Mouse (Mus musculus): ENCODE results near the gene Fut4. TPM values are rescaled to one million over a fixed set of nuclear protein-coding genes. Genes with fewer than 3 reads are reported as not detected.
"Not testable (repeated sequence)": the region's sequence is repeated elsewhere in the genome, so short reads cannot be mapped to it uniquely, and the experiment has no call there.

Fut4 gene
- polyA plus RNA-seq, 1 experiment from 2014 or later, result 6.6 TPM

- no peak overlapping the region for H3K4me2 ChIP-seq
- WGBS, result 80% methylated on average over 5 of the region's 5 CpGs
- no peaks in the 10 kb centered on the region for H3K27me3 ChIP-seq (replicated peaks)
- H3K9ac ChIP-seq, result no peak overlapping the region
- H3K27ac ChIP-seq, result no peak overlapping the region
- peaks cover 5% of the 10 kb centered on the region; the same call in 1 of the 2 replicates for H3K4me1 ChIP-seq
- no peak overlapping the region for H3K4me3 ChIP-seq (replicated peaks)
- ATAC-seq (ENCODE audit: insufficient read depth, low FRiP score, low read depth), result no peak
- no peaks in the 10 kb centered on the region for H3K36me3 ChIP-seq
- H3K9me3 ChIP-seq, result no peaks in the 10 kb centered on the region
Observed at GRCm38 (mm10) chr9:14721610-14722009, 30.6 kb downstream of the Fut4 start.

DNA sequence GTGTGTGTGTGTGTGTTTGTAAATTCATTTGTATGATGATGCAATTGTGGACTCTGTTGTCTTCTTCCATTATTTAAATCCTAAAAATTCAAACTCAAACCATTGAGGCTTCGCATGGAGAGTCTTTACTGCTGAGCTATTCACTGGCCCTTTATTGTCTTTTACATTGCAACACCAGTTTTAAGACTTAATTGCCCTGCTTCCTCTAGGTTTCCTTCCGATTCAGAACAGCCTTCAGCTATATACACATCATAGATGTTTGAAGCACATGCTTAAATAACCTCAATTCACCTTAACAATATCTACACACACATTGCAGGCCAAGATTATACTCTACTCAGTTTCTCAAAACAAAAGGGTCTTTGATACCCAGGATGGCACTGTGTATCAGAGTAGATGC is 31.8 kb downstream of the Fut4 start:
- H3K4me3 ChIP-seq (replicated peaks), result no peak overlapping the region
- H3K9me3 ChIP-seq, result no peaks in the 10 kb centered on the region
- no peaks in the 10 kb centered on the region for H3K36me3 ChIP-seq
- H3K27me3 ChIP-seq (replicated peaks), result no peaks in the 10 kb centered on the region
- no peak overlapping the region for H3K4me2 ChIP-seq
- ATAC-seq (ENCODE audit: insufficient read depth, low FRiP score, low read depth), result no peak
- peaks cover 5% of the 10 kb centered on the region; the same call in 1 of the 2 replicates for H3K4me1 ChIP-seq
- WGBS, result 73% methylated on average over 2 of the region's 2 CpGs
- H3K27ac ChIP-seq, result no peak overlapping the region
- no peak overlapping the region for H3K9ac ChIP-seq

- Histone ChIP-seq H3K4me1 (peaks cover 5% of the 10 kb centered on the region; the same call in 1 of the 2 replicates), H3K27ac (0 out of 2 replicates have a peak overlapping the region, but pooled peaks have one; percentile 11), H3K4me3 (replicated peaks) (no peak overlapping the region), H3K9me3 (no peaks in the 10 kb centered on the region), H3K27me3 (replicated peaks) (no peaks in the 10 kb centered on the region), H3K36me3 (no peaks in the 10 kb centered on the region), H3K9ac (no peak overlapping the region), H3K4me2 (peak overlapping the region; percentile 27)
- ATAC-seq (ENCODE audit: insufficient read depth, low FRiP score, low read depth), result 0 out of 2 replicates have a peak, but pooled peaks have one; percentile 10
Observed at GRCm38 (mm10) chr9:14718332-14718691, 33.9 kb downstream of the Fut4 start.

DNA sequence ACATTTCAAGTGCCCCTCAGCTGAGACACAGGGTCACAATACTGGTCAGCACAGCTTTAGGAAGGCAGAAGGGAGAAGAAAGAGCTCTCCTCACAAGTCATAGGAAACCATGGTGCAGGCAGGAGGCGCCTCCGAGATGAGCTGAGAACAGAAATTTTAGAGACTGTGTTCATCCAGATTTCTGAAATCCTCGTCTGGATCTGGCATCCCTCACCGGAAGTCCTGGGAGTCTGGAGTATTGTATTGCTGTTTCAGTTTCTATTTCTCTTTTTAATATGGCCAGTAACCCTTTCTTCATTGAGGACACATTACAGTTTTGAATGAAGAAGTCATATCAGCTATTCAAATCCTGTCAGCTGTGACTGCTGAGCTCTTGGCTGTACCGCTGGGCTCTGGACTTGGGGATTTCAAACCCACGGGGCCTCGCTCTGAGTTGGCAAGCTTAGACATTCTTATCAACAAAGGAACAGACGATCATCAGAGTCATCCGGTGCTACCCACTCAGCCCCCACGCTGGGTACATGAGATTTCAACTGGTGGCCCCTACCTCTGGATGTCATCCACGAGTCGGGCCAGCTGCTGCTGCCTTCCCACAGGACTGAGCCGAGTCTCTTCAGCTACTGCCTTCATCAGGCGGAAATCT is 34.4 kb downstream of the Fut4 start:
- H3K27me3 ChIP-seq (replicated peaks), result no peaks in the 10 kb centered on the region
- 0 out of 2 replicates have a peak overlapping the region, but pooled peaks have one; percentile 11 for H3K27ac ChIP-seq
- H3K4me2 ChIP-seq, result peak overlapping the region; percentile 27
- no peak overlapping the region for H3K9ac ChIP-seq
- H3K36me3 ChIP-seq, result no peaks in the 10 kb centered on the region
- ATAC-seq (ENCODE audit: insufficient read depth, low FRiP score, low read depth), result no peak
- no peaks in the 10 kb centered on the region for H3K9me3 ChIP-seq
- H3K4me1 ChIP-seq, result peaks cover 5% of the 10 kb centered on the region; the same call in 1 of the 2 replicates
- 40% methylated on average over 14 of the region's 14 CpGs for WGBS
- H3K4me3 ChIP-seq (replicated peaks), result no peak overlapping the region

GRCm38 (mm10) chr9:14715258-14715657 is 36.9 kb downstream of the Fut4 start:
- H3K4me2 ChIP-seq, result no peak overlapping the region
- no peak overlapping the region for H3K4me3 ChIP-seq (replicated peaks)
- 85% methylated on average over 15 of the region's 15 CpGs for WGBS
- no peaks in the 10 kb centered on the region for H3K9me3 ChIP-seq
- H3K36me3 ChIP-seq, result no peaks in the 10 kb centered on the region
- no peaks in the 10 kb centered on the region for H3K27me3 ChIP-seq (replicated peaks)
- H3K27ac ChIP-seq, result no peak overlapping the region
- no peak for ATAC-seq (ENCODE audit: insufficient read depth, low FRiP score, low read depth)
- H3K4me1 ChIP-seq, result peaks cover 5% of the 10 kb centered on the region; the same call in 1 of the 2 replicates
- no peak overlapping the region for H3K9ac ChIP-seq

DNA sequence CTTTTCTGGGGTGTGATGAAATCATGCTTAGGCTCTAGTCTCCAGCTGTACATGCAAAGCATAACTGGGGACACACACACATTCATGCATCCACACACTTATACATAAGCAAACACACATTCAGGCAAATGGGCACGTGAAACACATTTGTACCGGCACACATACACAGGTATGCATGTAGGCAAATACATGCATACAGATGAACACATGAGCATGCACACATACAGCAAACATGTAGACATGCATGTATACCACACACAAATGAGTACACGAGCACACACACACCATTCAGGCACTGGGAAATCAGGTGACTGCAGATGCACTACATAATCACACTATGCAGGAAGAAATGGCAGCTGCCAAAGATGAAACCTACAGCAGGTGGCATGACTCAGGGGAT is 41.3 kb downstream of the Fut4 start:
- 85% methylated on average over 3 of the region's 3 CpGs for WGBS
- Histone ChIP-seq H3K27ac (no peak overlapping the region), H3K4me3 (replicated peaks) (no peak overlapping the region), H3K9ac (no peak overlapping the region), H3K9me3 (no peaks in the 10 kb centered on the region), H3K27me3 (replicated peaks) (no peaks in the 10 kb centered on the region), H3K36me3 (no peaks in the 10 kb centered on the region), H3K4me1 (no peaks in the 10 kb centered on the region), H3K4me2 (no peak overlapping the region)
- no peak for ATAC-seq (ENCODE audit: insufficient read depth, low FRiP score, low read depth)

- Histone ChIP-seq H3K4me2 (no peak overlapping the region), H3K9ac (no peak overlapping the region), H3K36me3 (no peaks in the 10 kb centered on the region), H3K9me3 (no peaks in the 10 kb centered on the region), H3K27me3 (replicated peaks) (no peaks in the 10 kb centered on the region), H3K4me3 (replicated peaks) (no peak overlapping the region), H3K27ac (no peak overlapping the region), H3K4me1 (no peaks in the 10 kb centered on the region)
- no peak for ATAC-seq (ENCODE audit: insufficient read depth, low FRiP score, low read depth)
- 62% methylated on average over 13 of the region's 13 CpGs for WGBS
Observed at GRCm38 (mm10) chr9:14705321-14706162, 46.7 kb downstream of the Fut4 start.

DNA sequence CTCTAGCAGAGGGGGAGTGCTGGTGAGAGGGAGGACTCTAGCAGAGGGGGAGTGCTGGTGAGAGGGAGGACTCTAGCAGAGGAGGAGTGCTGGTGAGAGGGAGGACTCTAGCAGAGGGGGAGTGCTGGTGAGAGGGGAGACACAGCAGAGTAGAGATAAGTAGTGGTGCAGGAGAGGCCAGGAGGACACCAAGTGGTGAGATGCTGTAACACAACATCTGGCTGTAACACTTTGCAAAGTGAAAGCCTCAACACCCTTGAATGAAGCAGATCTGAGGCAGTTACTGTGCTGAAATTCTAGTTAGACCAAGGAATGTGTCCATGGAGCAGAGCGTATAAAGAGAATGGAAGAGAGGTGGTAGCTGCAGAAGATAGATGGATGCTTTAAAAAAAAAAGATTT is 51.4 kb downstream of the Fut4 start:
- not testable (repeated sequence) for H3K27me3 ChIP-seq (replicated peaks); H3K4me2 ChIP-seq; H3K9me3 ChIP-seq; H3K4me1 ChIP-seq; H3K27ac ChIP-seq; H3K9ac ChIP-seq; H3K4me3 ChIP-seq (replicated peaks); H3K36me3 ChIP-seq; ATAC-seq (ENCODE audit: insufficient read depth, low FRiP score, low read depth)
- WGBS, result 97% methylated on average over 1 of the region's 1 CpGs

DNA sequence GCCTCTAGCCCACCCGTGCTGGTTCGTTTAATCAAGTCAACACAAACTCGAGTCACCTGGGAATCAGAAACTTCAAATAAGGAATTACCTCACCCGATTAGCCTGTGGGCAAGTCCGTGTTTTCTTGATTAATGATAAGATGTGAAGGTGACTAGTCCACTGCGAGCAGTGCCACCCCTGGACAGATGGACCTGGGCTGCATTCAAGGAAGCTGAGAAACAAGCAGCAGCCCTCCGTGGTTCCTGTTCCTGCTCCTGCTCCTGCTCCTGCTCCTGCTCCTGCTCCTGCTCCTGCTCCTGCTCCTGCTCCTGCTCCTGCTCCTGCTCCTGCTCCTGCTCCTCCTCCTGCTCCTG is 52.9 kb downstream of the Fut4 start:
- WGBS, result 39% methylated on average over 7 of the region's 7 CpGs
- H3K27ac ChIP-seq, result no peak overlapping the region
- no peaks in the 10 kb centered on the region for H3K36me3 ChIP-seq

GRCm38 (mm10) chr9:14698582-14699287 is 53.5 kb downstream of the Fut4 start:
- no peaks in the 10 kb centered on the region for H3K4me1 ChIP-seq
- H3K4me3 ChIP-seq (replicated peaks), result no peak overlapping the region
- no peaks in the 10 kb centered on the region for H3K27me3 ChIP-seq (replicated peaks)
- no peak overlapping the region for H3K4me2 ChIP-seq
- WGBS, result 48% methylated on average over 12 of the region's 12 CpGs
- no peak overlapping the region for H3K27ac ChIP-seq
- peak; percentile 85 for ATAC-seq (ENCODE audit: insufficient read depth, low FRiP score, low read depth)
- no peaks in the 10 kb centered on the region for H3K36me3 ChIP-seq
- no peaks in the 10 kb centered on the region for H3K9me3 ChIP-seq
- H3K9ac ChIP-seq, result no peak overlapping the region

More for the DNA sequence above, 52.9 kb downstream of the Fut4 start:
- no peak overlapping the region for H3K4me3 ChIP-seq (replicated peaks)
- no peaks in the 10 kb centered on the region for H3K4me1 ChIP-seq
- no peaks in the 10 kb centered on the region for H3K27me3 ChIP-seq (replicated peaks)
- no peaks in the 10 kb centered on the region for H3K9me3 ChIP-seq
- ATAC-seq (ENCODE audit: insufficient read depth, low FRiP score, low read depth), result peak; percentile 52; the same call in 1 of the 2 replicates
- H3K9ac ChIP-seq, result no peak overlapping the region
- no peak overlapping the region for H3K4me2 ChIP-seq

Data from stomach, embryonic 15.5 days (tissue).